Mouse (Mus musculus) MN1 (cell line): ENCODE results near the gene Sorbs1.

Source experiments
- DNase-seq: peaks from one replicate; pipeline ENCODE4 v3.0.0-alpha.2; 2016; ENCODE audit warnings: low spot score

Sorbs1 gene

DNA sequence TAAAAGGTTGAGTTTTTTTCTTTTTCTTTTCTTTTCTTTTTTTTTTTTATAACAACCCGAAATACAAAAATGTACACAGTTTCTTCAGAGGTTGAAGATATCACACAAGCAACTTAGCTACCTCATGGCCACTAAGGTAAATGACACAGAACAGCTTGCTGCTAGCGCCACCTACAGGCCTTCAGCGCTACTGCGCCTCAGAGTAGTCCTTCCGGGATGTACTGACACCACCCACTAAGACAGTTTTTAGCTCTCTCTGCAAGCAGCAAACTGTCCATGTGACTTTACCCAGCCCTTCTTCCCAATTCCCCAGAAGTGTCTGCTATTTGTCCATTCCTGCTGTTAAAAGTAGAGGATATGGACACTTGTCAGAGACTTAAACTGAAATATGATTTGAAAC lies 167.9 kb downstream of the Sorbs1 start:
- DNase-seq = peak; percentile 18

DNA sequence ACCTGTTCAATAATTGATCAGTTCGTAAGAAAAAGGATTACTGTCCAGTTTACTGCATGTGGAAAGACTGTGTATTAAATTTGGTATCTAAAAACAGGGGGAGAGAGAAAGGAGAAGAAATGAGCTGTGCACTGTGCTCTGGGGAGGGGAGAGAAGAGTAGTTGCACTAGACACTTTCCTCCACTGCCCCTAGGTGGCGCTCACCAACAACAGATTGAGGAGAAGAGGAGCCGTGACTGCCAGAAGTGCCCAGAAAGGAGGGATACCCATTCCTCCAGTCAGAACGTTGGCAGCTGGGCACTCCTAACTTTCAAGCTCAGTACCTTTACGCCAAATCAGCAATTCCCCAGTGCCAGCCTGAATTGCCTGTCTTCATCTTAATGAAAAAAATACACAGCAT lies 170.6 kb downstream of the Sorbs1 start:
- DNase-seq = peak; percentile 62

DNA sequence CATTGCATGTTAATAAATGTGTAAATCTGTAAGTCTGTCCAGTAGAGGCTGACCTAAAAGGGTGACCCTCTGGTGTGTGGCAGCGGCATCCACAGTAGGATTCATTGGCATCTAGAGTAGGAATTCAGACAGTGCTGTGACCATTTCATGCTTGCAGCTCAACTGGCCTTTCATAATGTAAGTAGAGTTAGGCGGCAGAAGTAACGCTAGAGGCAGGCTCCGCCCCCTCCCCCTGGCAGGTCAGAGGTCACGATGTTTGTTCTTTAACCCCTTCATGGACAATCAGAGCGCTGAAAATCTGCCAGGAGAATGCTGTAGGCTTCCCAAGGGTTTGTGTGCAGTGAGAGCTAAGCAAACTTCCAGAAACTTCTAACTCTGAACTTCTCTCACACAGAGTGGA lies 172.4 kb downstream of the Sorbs1 start:
- no peak for DNase-seq

DNA sequence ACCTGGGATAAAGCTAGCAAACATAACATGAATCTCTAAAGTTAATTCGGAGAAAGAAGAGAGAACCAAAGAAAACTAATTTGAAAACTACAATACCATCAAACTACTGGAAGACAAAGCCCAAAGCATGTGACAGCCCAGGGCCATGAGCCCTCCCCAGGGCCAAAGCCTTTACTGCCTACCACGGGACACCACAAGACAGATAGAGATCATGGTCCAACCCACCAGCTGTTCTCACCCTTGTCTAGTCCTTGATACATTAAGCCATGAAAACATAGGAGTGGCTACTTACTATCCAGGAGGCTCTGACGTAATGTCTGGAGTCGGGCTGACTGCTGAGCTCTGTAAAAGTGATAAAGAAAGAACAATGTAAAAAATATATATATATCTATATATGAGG lies 176.9 kb downstream of the Sorbs1 start:
- no peak for DNase-seq

DNA sequence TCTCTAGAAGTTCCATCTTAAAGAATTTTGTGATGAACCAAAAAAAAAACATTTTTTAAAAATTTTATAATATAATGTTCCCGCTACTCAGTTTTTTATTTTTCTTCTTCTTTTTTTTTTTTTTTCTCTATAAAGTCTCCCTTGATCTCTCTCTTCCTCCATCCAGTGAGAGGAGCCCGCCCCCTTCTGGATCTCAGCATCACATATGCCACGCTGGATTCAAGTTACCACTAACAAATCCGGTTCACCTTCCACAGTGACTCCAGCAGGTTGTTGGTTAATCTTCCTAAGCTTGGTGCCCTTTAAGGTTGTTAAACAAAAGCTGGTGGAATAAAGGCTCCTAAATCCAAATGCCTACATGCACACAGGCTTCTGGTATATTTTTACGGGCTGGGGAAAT lies 179.7 kb downstream of the Sorbs1 start:
- DNase-seq = no peak

DNA sequence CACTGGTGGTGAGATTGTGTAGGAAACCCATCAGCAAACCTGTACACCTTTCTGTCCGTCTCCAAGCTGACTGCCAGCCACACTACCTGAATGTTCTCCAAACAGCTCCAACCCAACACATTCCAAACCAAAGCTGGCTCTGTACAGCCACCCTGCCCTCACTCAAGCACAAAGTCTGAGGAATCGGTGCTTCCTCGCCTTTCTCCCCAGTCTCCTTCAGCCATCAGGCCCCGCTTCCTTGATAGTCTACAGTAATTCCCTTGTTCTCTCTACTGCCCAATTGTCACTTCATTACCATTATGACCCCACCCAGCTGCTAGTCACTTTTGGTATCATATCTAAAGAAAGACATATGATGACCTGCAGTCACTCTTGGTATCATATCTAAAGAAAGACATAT lies 180.5 kb downstream of the Sorbs1 start:
- DNase-seq = no peak

DNA sequence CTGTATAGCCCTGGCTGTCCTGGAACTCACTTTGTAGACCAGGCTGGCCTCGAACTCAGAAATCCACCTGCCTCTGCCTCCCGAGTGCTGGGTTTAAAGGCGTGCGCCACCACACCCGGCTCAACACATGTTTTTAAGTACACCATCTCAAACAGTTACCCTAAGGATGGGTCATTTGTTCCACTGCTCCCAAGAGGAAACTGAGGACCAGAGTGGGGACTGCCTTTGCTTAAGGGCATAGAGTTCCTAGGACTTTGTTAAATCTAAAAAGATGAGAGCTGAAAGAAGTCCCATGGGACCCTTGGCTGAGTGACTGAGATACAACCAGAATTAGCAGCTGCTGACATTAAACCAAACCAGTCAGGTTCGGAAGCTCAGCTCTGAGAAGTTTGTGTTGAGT lies 181.3 kb downstream of the Sorbs1 start:
- no peak for DNase-seq

DNA sequence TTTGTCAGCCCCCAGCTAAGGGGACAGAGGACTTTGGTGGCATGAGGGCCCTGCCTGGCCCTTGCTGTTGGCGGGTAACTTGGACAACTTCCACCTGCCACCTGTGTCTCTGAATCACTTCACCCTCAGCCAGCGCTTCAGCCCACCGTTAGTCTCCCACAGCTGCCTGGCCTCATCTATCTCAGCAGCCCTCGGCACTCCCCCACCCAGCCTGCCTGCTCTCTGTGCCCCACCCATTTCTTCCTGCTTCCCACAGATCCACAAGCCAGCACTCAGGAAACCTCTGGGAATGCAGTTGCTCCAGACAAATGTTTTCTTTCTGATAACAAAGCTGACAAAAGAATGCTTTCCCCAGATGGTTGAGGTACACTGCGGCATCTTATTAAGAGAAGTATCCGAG lies 181.7 kb downstream of the Sorbs1 start:
- no peak for DNase-seq

DNA sequence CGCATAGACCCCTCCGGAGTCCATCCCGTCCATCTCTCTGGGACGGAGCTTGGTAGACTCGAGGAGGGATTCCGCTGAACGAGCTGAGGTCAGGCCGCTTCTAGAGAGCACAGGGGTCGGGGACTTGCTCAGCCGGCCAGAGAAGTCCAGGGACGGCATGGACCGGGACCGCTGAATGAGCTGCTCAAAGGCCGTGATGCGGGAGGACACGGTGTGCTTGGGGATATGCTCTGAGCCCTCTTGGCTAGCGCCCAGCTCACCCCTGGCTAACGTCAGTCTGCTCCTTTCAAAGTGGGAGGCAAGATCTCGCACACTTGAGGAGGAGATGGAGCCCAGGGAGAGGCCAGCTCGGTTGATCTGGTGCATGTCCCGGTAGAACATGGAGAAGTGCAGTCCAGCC lies 187.5 kb downstream of the Sorbs1 start:
- no peak for DNase-seq

DNA sequence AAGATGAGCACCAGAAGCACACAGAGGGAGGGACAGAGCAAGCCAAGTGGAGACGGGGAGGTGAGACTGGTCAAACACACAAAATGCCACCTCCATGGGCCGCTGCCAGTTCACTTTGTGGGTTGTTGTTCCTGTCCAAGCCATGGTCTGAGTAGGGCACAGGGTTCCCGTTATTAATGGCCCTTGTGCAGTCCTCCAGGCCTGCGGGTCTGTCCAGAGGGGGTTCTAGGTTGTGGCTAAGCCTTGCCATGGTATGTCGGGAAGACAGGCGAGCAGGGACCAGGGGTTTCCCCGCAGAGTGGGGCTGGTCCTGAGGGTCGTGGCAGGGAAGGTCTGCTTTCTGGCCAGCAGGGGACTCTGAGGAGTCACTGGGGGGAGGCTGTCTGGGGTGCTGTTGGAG lies 188.2 kb downstream of the Sorbs1 start:
- DNase-seq = no peak

DNA sequence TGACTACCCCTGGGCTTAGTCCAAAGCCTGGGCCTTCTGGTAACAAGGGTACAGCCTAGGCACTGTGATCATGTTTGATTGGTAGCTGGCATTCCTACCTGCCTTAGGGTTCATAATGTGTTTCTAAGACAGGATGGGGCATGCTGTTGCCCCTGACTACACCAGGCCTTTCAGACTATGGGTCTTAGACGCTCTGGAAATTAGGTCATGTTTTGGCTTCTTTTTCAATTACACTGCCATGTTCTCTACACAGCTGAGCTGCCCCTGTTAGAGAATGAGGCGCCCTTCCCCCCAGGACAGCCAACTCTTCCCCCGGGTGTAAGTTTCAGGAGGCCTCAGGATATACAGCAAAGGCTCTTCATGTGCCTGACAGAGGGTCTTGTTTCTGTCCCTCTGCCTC lies 191.4 kb downstream of the Sorbs1 start:
- DNase-seq = no peak

DNA sequence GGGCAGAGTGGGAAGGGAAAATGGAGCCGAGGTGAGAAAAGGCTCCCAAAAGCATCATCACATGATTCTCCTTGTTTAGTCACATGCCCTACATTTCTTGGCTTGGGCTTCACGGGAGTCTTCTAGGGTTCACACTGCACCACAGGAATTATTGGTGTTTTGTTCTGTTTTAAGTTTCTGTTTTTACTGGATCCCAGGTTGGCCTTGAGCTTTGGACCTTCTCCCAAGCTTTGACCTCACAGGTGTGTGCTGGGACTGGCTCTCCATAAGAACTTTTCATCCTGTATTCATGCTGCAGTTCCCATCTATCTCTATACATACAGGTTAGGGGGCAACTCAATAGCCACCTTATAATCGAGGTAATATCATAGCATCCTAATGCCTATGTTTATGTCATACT lies 194.4 kb downstream of the Sorbs1 start:
- no peak for DNase-seq

DNA sequence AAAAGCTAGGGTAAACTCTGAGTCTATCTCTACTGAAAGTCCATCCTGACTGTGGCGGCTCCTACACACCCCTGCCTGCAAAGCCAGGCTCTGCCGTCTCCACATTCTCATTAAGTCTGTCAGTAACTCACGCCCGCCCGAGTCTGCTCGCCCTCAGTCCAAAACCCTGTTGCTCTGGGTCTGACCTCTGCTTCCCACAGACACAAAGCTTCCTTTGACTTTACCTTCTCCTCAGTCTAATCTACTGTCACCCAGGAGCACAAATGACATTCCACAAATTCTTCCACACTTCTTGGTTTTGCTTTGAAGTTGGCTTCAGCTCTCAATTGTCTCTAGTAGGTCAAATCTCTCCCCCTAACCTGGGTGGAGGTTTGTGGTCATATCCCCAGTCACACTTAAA lies 195.1 kb downstream of the Sorbs1 start:
- DNase-seq = no peak

DNA sequence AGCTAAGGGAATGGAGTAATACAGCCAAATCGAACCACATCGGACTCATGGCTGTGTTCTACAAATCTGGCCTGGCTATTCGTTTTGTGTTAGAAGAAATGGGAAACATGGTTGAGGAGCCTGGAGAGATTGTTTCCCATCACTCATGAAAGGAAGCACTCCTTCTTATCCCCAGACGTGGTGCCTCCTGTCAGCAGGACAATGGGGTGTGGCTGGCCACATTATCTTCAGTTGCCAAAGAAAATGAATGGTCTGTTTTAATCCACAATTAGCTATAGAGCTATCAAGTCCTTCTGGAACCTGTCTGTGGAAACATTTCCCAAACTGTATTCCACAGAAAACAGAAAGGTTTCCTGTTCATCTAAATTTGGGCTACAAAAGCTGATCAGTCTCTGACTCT lies 196.6 kb downstream of the Sorbs1 start:
- no peak for DNase-seq

DNA sequence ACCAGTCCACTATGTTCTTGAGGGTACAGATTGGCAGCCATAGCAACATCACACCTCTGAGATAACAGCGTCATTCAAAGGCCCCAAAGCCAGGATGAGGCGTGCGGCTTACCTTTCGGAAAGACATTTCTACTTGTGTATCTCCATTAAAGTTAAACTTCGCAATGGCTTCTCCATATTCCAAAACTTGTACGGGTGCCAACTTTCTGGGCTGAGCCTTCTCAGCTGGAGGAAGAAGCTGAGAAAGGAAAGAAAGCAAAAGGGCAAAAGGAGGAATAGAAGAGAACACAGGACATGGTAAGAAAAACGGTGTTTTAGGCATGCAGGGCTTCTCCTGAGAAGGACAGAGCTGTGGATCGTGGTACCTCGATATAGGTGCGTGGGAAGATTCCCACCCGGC lies 199.3 kb downstream of the Sorbs1 start:
- DNase-seq = no peak

DNA sequence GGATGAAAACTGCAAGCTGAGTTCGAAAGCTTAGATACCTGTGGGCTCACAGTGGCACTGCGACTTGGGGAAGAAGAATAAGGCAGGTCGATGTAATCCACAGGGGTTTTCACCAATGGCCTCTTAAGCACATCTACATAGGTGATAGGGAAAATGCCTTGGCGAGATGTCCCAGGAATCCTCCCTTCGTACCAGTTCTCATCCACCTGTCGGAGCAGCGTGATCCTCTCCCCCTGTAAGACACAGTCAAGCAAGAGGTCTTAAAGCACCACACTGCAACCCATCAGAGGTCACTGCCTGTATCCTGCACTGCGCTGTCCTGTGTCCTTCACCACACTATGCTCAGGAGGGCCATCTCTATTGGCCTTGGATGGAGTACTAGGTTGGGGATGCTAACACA lies 201.9 kb downstream of the Sorbs1 start:
- no peak for DNase-seq

DNA sequence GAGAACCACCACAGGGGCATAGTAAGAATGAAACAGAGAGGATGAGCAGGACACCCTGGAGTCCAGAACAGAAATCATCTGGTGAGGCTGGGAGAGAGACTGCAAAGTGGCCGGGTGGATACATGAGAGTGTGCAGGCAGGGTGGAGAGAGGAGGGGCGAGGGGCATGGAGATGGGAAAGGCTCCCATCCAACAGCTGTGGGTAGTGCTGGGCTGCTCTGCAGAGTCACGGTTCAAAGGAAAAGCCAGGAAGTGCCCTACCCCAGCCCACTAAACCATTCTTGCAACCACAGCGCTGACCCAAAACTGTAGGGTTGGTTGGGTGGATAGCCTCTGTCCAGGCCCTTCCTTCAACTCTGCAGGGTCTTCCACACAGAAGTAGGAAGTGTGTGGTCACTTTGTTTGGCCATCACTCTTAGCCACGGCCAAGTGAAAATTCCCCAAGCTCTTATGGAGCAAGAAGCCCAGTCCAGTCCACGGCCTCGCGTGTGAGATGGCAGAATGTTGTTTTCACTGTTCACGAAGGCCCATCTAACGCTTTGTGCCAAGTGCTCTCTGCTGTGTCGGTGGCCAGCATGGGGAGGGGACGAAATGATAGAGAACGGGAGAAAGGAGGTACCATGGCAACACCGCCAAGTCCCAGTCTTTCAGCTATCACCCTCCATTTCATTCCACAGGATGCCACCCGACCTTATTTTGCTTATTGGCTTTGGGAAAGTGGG lies 203.0 kb downstream of the Sorbs1 start:
- no peak for DNase-seq

DNA sequence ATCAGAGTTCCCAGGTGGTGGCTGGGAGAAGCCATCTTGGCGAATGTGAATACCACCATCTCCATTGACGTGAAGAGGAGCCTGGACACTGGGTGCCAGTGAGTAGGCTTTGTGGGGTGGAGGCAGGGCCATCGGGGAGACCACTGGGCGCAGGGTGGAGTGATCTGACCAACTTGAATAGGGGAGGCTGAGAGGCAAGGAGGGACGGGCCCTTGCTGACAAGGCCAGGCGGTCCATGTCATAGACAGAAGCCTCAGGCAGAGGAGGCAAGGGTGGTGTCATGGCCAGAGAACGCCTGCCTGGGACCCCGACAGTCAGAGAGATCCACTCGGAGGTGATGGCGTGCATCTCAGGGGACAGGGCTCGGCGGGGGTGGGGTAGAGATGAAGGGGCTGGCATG lies 203.7 kb downstream of the Sorbs1 start:
- no peak for DNase-seq

DNA sequence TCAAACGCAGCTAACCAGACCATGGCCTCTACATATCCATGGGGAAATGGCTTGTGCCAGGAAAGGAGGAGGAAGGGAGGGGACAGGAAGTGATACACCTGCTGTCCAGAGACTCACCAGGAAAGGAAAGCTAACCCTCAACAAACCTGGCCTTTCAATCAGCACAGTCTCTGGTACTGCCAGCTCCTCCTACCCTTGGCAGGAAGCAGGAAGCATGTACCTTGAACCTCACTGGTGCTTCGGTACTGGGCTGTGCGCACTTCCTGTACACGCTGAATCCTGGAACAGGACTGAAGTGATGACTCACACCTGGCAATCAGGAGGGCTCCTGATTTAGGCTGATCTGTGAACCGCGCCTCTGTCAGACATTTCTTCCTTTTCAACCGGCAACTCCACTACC lies 206.0 kb downstream of the Sorbs1 start:
- no peak for DNase-seq

DNA sequence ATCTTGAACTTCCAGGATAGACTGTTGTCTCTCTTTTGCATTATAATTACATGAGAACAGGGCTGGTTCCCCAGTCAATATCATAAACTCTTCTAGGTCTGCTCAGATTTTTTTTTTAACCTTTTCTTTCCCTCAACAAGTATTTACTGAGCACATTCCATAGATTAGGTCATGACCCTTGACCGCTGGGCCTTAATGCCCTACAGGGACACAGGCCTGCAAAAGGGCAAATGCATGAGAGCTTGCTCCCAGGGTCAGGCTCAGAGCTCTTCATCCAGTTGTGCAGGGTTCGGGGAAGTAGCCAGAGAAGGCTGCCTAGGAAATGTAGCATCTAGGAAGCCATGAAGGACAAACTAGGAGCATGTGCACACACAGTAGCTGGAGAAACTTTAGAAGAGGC lies 206.9 kb downstream of the Sorbs1 start:
- DNase-seq = no peak

DNA sequence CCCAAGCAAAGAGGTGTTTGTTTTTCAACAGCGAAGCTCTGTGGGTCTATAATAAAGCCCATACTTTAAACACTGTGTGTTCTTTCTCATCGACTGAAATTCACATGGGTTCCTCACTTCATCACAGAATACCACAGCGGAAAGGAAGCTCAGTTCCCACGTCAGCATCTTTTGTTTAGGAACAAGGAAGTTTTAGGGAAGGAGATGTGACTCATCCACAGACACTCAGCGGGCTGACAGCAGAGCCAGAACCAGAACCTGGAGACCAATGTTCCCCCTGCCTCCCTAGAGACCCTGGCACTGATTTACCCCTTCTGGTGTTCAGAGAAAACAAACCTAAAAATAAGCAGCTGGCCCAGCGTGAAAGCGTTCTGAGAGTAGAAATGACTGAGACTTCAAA lies 208.1 kb downstream of the Sorbs1 start:
- DNase-seq = no peak

DNA sequence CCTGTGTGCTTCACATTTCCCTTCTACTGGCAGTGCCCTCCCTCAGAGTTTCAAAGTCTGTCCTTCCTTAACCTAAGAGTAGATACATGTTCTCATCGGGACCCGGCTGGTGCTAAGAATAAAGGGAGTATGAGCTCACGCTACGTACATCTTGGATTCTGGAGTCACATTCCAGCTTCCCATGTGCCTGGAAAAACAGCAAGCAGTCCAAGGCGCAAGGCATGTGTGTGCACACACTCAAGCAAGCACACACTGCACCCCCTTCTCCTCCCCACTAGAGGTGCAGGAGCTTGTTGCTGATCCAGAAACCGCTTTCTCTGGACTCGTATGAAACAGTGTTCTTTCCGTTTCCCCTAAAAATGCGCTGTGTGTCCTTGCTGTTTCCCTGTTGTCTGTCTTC lies 210.7 kb downstream of the Sorbs1 start:
- DNase-seq = no peak

DNA sequence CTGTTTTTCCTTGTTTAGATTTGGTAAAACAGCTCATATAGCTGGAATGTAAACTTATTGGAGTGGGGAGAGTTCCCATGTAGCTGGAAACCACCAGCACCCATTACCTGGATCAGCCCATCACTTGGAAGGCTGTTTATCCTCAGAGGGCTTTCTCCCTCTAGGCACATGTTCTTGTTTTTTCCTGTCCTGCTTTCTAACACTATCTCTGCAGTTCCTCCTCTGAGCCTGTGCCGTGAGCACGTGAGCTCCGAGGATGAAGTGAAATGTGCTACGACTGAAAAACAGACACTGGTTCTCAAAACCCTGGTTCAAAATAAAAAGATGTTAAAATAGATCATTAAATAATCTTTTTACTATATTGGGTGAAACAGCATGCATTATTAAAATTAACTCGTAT lies 211.1 kb downstream of the Sorbs1 start:
- DNase-seq = no peak

DNA sequence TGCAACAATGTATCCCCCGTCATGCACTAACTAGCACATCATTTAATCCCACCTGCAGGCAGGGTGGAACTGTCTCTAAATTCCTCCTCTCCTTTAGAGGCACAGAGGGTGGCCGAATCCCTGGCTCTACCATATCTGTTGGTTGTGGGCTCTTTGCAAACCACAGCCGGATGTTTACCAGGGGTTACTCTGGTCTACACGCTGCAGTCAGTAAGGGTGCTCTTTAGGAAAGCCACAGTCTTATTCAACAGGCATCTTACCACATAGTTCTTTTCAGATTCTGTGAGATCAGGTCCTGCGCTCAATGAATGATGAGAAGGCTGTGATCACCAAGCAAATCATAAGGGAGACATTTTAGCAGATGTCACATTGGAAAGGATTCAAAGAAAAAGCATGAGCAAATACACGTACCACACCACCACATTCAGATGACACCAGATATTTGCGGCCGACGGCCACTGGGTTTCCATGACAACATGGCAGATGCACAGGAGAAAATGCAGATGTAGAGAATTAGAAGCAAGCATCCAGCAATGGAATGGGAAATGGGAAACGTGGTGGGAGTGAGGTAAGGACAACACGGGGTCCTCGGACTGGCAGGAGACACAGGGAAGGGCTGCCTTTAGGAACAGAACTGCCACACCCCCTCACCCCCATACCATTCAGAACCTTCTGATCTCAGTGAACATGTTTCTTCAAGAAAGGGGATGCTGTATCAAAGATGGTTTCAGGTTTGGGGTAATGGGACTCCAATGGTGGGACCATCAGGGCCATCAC lies 213.4 kb downstream of the Sorbs1 start:
- no peak for DNase-seq
